Mouse (Mus musculus) central nervous system, embryonic 18 days (tissue): Measurements from ENCODE around the gene Pcsk4. TPM values are rescaled to one million over a fixed set of nuclear protein-coding genes. Genes with fewer than 3 reads are reported as not detected.

Experiments
- polyA plus RNA-seq: library from polyadenylated mRNA; depleted of rRNA; stranded (reverse); fragments of >200 nt; gene quantifications from 2 replicates; pipeline ENCODE4 v1.2.3, GENCODE M21; 2012; rRNA removed

Gene Pcsk4
- polyA plus RNA-seq = 10.6 and 10.7 TPM in 2 replicates

GRCm38 (mm10) chr10:80329273-80330081 lies at the start of gene Pcsk4, which contains the start of gene Reep6:
Gene Pcsk4 (minus strand): TSS chr10:80329498.
Gene Reep6 (plus strand): TSS chr10:80329953.

GRCm38 (mm10) chr10:80356001-80356682 lies 26.8 kb upstream of the Pcsk4 start, which contains the start of gene Plk5:
Gene Plk5 (plus strand): TSS chr10:80356459.

GRCm38 (mm10) chr10:80348244-80348781 lies 19.0 kb upstream of the Pcsk4 start, which contains the start of gene Adamtsl5:
Gene Adamtsl5 (minus strand): TSS chr10:80348412.

GRCm38 (mm10) chr10:80320340-80320760 lies 8.9 kb downstream of the Pcsk4 start, which contains the start of gene 2310011J03Rik:
Gene 2310011J03Rik (minus strand): TSS chr10:80320537.

GRCm38 (mm10) chr10:80295618-80296425 lies 33.5 kb downstream of the Pcsk4 start, which contains the start of gene Apc2:
Gene Apc2 (plus strand): TSS chr10:80295977.

GRCm38 (mm10) chr10:80292251-80293146 lies 36.8 kb downstream of the Pcsk4 start, which contains the start of gene Rps15:
Gene Rps15 (plus strand): TSS chr10:80292453.

Other genes starting within 250 kb of the Pcsk4 start
- 23.6 and 27.5 TPM in 2 replicates for gene Sbno2, start 223.9 kb downstream of the Pcsk4 start, polyA plus RNA-seq
- 83.3 and 90.0 TPM in 2 replicates for gene Stk11, start 213.7 kb downstream of the Pcsk4 start, polyA plus RNA-seq
- gene Atp5d, start 190.9 kb downstream of the Pcsk4 start, polyA plus RNA-seq = 451 and 454 TPM in 2 replicates
- 161 and 178 TPM in 2 replicates for gene Cbarp, start 188.7 kb downstream of the Pcsk4 start, polyA plus RNA-seq
- 71.4 and 90.3 TPM in 2 replicates for gene Midn, start 181.2 kb downstream of the Pcsk4 start, polyA plus RNA-seq
- gene Cirbp, start 163.5 kb downstream of the Pcsk4 start, polyA plus RNA-seq = 393 and 405 TPM in 2 replicates
- gene 1600002K03Rik, start 156.6 kb downstream of the Pcsk4 start, polyA plus RNA-seq = 14.0 and 17.9 TPM in 2 replicates
- 39.2 and 42.5 TPM in 2 replicates for gene Efna2, start 150.0 kb downstream of the Pcsk4 start, polyA plus RNA-seq
- 51.1 and 52.1 TPM in 2 replicates for gene Mum1, start 103.1 kb downstream of the Pcsk4 start, polyA plus RNA-seq
- 302 and 305 TPM in 2 replicates for gene Ndufs7, start 80.4 kb downstream of the Pcsk4 start, polyA plus RNA-seq
- 18.8 and 24.7 TPM in 2 replicates for gene Gamt, start 68.5 kb downstream of the Pcsk4 start, polyA plus RNA-seq
- gene Dazap1, start 68.0 kb downstream of the Pcsk4 start, polyA plus RNA-seq = 128 and 136 TPM in 2 replicates
- gene Rps15, start 37.0 kb downstream of the Pcsk4 start, polyA plus RNA-seq = 2,373 and 2,399 TPM in 2 replicates
- 140 and 172 TPM in 2 replicates for gene Apc2, start 33.5 kb downstream of the Pcsk4 start, polyA plus RNA-seq
- 25.8 and 26.3 TPM in 2 replicates for gene 2310011J03Rik, start 9.0 kb downstream of the Pcsk4 start, polyA plus RNA-seq
- gene Reep6, start 455 bp upstream of the Pcsk4 start, polyA plus RNA-seq = 3.1 and 3.2 TPM in 2 replicates
- gene Adamtsl5, start 18.9 kb upstream of the Pcsk4 start, polyA plus RNA-seq = 1.2 and 2.2 TPM in 2 replicates
- 14.5 and 15.1 TPM in 2 replicates for gene Plk5, start 27.0 kb upstream of the Pcsk4 start, polyA plus RNA-seq
- 72.2 and 76.7 TPM in 2 replicates for gene Mex3d, start 58.2 kb upstream of the Pcsk4 start, polyA plus RNA-seq
- gene Mbd3, start 70.1 kb upstream of the Pcsk4 start, polyA plus RNA-seq = 199 and 209 TPM in 2 replicates
- 745 and 942 TPM in 2 replicates for gene Uqcr11, start 77.3 kb upstream of the Pcsk4 start, polyA plus RNA-seq
- 60.4 and 61.6 TPM in 2 replicates for gene Tcf3, start 104.1 kb upstream of the Pcsk4 start, polyA plus RNA-seq
- 1.8 and 1.9 TPM in 2 replicates for gene Onecut3, start 165.3 kb upstream of the Pcsk4 start, polyA plus RNA-seq
- gene Atp8b3, start 209.6 kb upstream of the Pcsk4 start, polyA plus RNA-seq = 0.56 TPM in 2 replicates
- 35.8 and 43.3 TPM in 2 replicates for gene Rexo1, start 232.1 kb upstream of the Pcsk4 start, polyA plus RNA-seq
- 16.9 and 17.9 TPM in 2 replicates for gene Klf16, start 247.8 kb upstream of the Pcsk4 start, polyA plus RNA-seq